Mouse (Mus musculus) MEL (cell line): Measurements from ENCODE around the gene Ggct. TPM values are rescaled to one million over a fixed set of nuclear protein-coding genes. Genes with fewer than 3 reads are reported as not detected.

Experiments used
- DNase-seq: peaks from one replicate; pipeline ENCODE4 v3.0.0; 2011; ENCODE audit warnings: low read depth, low spot score
- H3K27ac ChIP-seq: 2 replicates; pipeline ENCODE4 v1.5.1; 2012; ENCODE audit warnings: low read depth, mild to moderate bottlenecking, control low read depth, low read length, moderate library complexity; ENCODE audit not compliant: control insufficient read depth
- H3K27me3 ChIP-seq, 2 experiments: fragments of 150-350 bp in 1 of 2; sonication (generic) in 1 of 2; 2 replicates each; pipeline ENCODE4 v1.6.1; 2012; ENCODE audit warnings: low read length in 2 of 2, mild to moderate bottlenecking in 2 of 2, improper control_type of control experiment in 1 of 2, moderate library complexity in 1 of 2; ENCODE audit not compliant: insufficient read depth in 2 of 2, control insufficient read depth in 1 of 2
- H3K36me3 ChIP-seq, 2 experiments: 2 replicates each; pipeline ENCODE4 v1.6.1; 2012 to 2014; ENCODE audit warnings: low read length in 2 of 2, improper control_type of control experiment in 1 of 2, inconsistent platforms in 1 of 2, mild to moderate bottlenecking in 1 of 2; ENCODE audit not compliant: insufficient read depth in 2 of 2, control insufficient read depth in 1 of 2
- H3K4me1 ChIP-seq, 2 experiments: fragments of 150-350 bp in 1 of 2; sonication (generic) in 1 of 2; 2 replicates each; pipeline ENCODE4 v1.6.1; 2012; ENCODE audit warnings: low read length in 2 of 2, improper control_type of control experiment in 1 of 2, mild to moderate bottlenecking in 1 of 2; ENCODE audit not compliant: insufficient read depth in 2 of 2, control insufficient read depth in 1 of 2
- H3K4me3 ChIP-seq, 2 experiments: fragments of 150-350 bp in 1 of 2; sonication (generic) in 1 of 2; 2 replicates each; pipeline ENCODE4 v1.5.1; 2012; ENCODE audit warnings: low read depth in 2 of 2, low read length in 2 of 2, mild to moderate bottlenecking in 2 of 2, moderate library complexity in 2 of 2, control low read depth in 1 of 2, improper control_type of control experiment in 1 of 2; ENCODE audit not compliant: control insufficient read depth in 1 of 2, insufficient read depth in 1 of 2
- H3K79me2 ChIP-seq: 2 replicates; pipeline ENCODE4 v1.6.1; 2012; ENCODE audit warnings: mild to moderate bottlenecking, low read length, moderate library complexity; ENCODE audit not compliant: control insufficient read depth, poor library complexity, insufficient read depth
- H3K9ac ChIP-seq: 2 replicates; pipeline ENCODE4 v1.6.1; 2012; ENCODE audit warnings: low read depth, mild to moderate bottlenecking, control low read depth, low read length, moderate library complexity; ENCODE audit not compliant: control insufficient read depth, poor library complexity, severe bottlenecking
- H3K9me3 ChIP-seq: fragments of 150-350 bp; sonication (generic); replicated peaks from 2 replicates; pipeline ENCODE4 v1.6.1; 2012; ENCODE audit warnings: mild to moderate bottlenecking, low read length, improper control_type of control experiment, moderate library complexity; ENCODE audit not compliant: insufficient read depth
- CTCF ChIP-seq, 3 experiments: IDR thresholded peaks in 2 of 3; conservative IDR thresholded peaks in 1 of 3; 2 replicates each; pipeline ENCODE4 v1.5.1; 2011 to 2012; ENCODE audit warnings: low read length in 3 of 3, low read depth in 2 of 3, mild to moderate bottlenecking in 2 of 3, improper control_type of control experiment in 1 of 3, inconsistent platforms in 1 of 3, mixed read lengths in 1 of 3, moderate library complexity in 1 of 3; ENCODE audit not compliant: control insufficient read depth in 1 of 3, insufficient read depth in 1 of 3, poor library complexity in 1 of 3, severe bottlenecking in 1 of 3
- E2F4 ChIP-seq: IDR thresholded peaks from 2 replicates; pipeline ENCODE4 v1.6.1; 2011; ENCODE audit warnings: low read depth, low read length, improper control_type of control experiment, borderline replicate concordance
- EP300 ChIP-seq, 2 experiments: IDR thresholded peaks; 2 replicates each; pipeline ENCODE4 v1.6.1; 2011; ENCODE audit warnings: improper control_type of control experiment in 2 of 2, low read length in 2 of 2, low read depth in 1 of 2, mild to moderate bottlenecking in 1 of 2
- ETS1 ChIP-seq: IDR thresholded peaks from 2 replicates; pipeline ENCODE4 v1.6.1; 2012; ENCODE audit warnings: low read depth, mild to moderate bottlenecking, inconsistent platforms, low read length, improper control_type of control experiment, moderate library complexity
- GATA1 ChIP-seq: IDR thresholded peaks from 2 replicates; pipeline ENCODE4 v1.6.1; 2011; ENCODE audit warnings: low read depth, low read length, improper control_type of control experiment
- KAT2A ChIP-seq: conservative IDR thresholded peaks from 2 replicates; pipeline ENCODE4 v1.6.1; 2012; ENCODE audit warnings: low read depth, low read length, improper control_type of control experiment, inconsistent platforms
- MAFK ChIP-seq: IDR thresholded peaks from 2 replicates; pipeline ENCODE4 v1.6.1; 2011; ENCODE audit warnings: low read depth, mild to moderate bottlenecking, low read length, improper control_type of control experiment, borderline replicate concordance
- MEF2A ChIP-seq: IDR thresholded peaks from 2 replicates; pipeline ENCODE4 v1.6.1; 2014; ENCODE audit warnings: low read depth, mild to moderate bottlenecking, inconsistent platforms, low read length, improper control_type of control experiment; ENCODE audit not compliant: poor library complexity, insufficient replicate concordance, severe bottlenecking; ENCODE audit errors: extremely low read depth
- MYC ChIP-seq: IDR thresholded peaks from 2 replicates; pipeline ENCODE4 v1.6.1; 2011; ENCODE audit warnings: low read depth, mild to moderate bottlenecking, low read length, improper control_type of control experiment, moderate library complexity
- NRF1 ChIP-seq: IDR thresholded peaks from 2 replicates; pipeline ENCODE4 v1.6.1; 2014; ENCODE audit warnings: low read depth, mild to moderate bottlenecking, inconsistent platforms, low read length, improper control_type of control experiment, moderate library complexity; ENCODE audit not compliant: poor library complexity, insufficient read depth, severe bottlenecking
- POLR2A ChIP-seq, 2 experiments: IDR thresholded peaks; 2 replicates each; pipeline ENCODE4 v1.6.1; 2011 to 2012; ENCODE audit warnings: low read length in 2 of 2, mild to moderate bottlenecking in 2 of 2, control low read depth in 1 of 2, improper control_type of control experiment in 1 of 2, low read depth in 1 of 2, moderate library complexity in 1 of 2; ENCODE audit not compliant: control insufficient read depth in 1 of 2, insufficient read depth in 1 of 2, poor library complexity in 1 of 2
- RCOR1 ChIP-seq: IDR thresholded peaks from 2 replicates; pipeline ENCODE4 v1.6.1; 2012; ENCODE audit warnings: low read depth, mild to moderate bottlenecking, inconsistent platforms, low read length, improper control_type of control experiment
- SIN3A ChIP-seq: IDR thresholded peaks from 2 replicates; pipeline ENCODE4 v1.6.1; 2012; ENCODE audit warnings: low read length, improper control_type of control experiment, inconsistent platforms
- TAL1 ChIP-seq: IDR thresholded peaks from 2 replicates; pipeline ENCODE4 v1.6.1; 2012; ENCODE audit warnings: mild to moderate bottlenecking, inconsistent platforms, low read length, moderate library complexity, mixed read lengths
- TBP ChIP-seq: IDR thresholded peaks from 2 replicates; pipeline ENCODE4 v1.8.0; 2011; ENCODE audit warnings: low read depth, low read length, improper control_type of control experiment
- TCF12 ChIP-seq: IDR thresholded peaks from 2 replicates; pipeline ENCODE4 v1.6.1; 2014; ENCODE audit warnings: low read depth, mild to moderate bottlenecking, inconsistent platforms, low read length, improper control_type of control experiment, moderate library complexity
- ZC3H11A ChIP-seq: IDR thresholded peaks from 2 replicates; pipeline ENCODE4 v1.6.1; 2012; ENCODE audit warnings: low read depth, mild to moderate bottlenecking, inconsistent platforms, low read length, improper control_type of control experiment
- polyA plus RNA-seq, 2 experiments: library from polyadenylated mRNA; stranded (reverse) in 1 of 2; unstranded in 1 of 2; fragments of >175 nt in 1 of 2; fragments of >200 nt in 1 of 2; gene quantifications; 2 replicates each; pipeline versions ENCODE4 v1.2.1 to v1.2.4; 2012; ENCODE audit warnings: low replicate concordance in 2 of 2, low read depth in 1 of 2; ENCODE audit not compliant: insufficient read length in 2 of 2, insufficient read depth in 1 of 2, missing spikeins in 1 of 2
- total RNA-seq: library from RNA; depleted of rRNA; stranded (reverse); fragments of 300-350 nt; gene quantifications from 2 replicates; pipeline ENCODE4 v1.2.3, GENCODE M21; 2012

Ggct gene
- total and polyA plus RNA-seq, 3 experiments = 23.7 to 41.6 TPM; not detected in 1

DNA sequence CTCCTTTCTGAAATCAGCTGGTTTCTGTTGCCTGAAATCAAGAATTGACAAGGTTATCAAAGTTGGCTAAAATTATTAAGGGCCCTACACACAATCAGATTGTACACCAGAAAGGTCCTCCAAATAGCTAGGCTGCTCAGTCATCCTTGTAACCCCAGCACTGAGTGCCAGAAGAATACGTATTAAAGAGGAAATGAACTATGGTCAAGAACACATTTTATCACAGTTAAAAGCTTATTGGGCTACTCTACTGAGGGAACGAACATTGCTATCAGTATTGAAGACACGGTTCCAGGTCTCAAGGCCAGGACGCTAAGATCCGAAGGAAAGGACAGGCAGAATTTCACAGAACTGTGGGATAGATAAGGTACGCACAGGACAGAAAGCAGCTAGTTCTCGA, 609 bp downstream of the Ggct start:
- peaks cover 0 to 16% of the 10 kb centered on the region in 2 experiments; a peak in 3 of 4 replicates for H3K4me1 ChIP-seq
- no peak for TF ChIP-seq CTCF (IDR thresholded peaks at IDR 0.05 in 2 of 3, conservative IDR thresholded peaks at IDR 0.05 in 1 of 3; ENCODE audit: control insufficient read depth in 1 of 3, insufficient read depth in 1 of 3, low read depth in 2 of 3, low read length in 3 of 3, poor library complexity in 1 of 3, severe bottlenecking in 1 of 3)
- no peak for TF ChIP-seq MYC
- no peak for TF ChIP-seq ZC3H11A
- peak; percentile 37; the same call in 1 of the 2 replicates for TF ChIP-seq GATA1
- TF ChIP-seq, all 39 proteins: peak for 1
- Histone ChIP-seq H3K27ac (peak overlapping the region; percentile 42; the same call in 1 of the 2 replicates), H3K9ac (peak overlapping the region; percentile 68), H3K27me3 (no peaks in the 10 kb centered on the region; a peak in 1 of 4 replicates), H3K79me2 (peaks cover 2% of the 10 kb centered on the region), H3K36me3 (peaks cover 0 to 16% of the 10 kb centered on the region in 2 experiments; a peak in 2 of 4 replicates), H3K9me3 (no peaks in the 10 kb centered on the region), H3K4me3 (peak overlapping the region; percentile 62 to 81)
- peak; percentile 67 for DNase-seq

DNA sequence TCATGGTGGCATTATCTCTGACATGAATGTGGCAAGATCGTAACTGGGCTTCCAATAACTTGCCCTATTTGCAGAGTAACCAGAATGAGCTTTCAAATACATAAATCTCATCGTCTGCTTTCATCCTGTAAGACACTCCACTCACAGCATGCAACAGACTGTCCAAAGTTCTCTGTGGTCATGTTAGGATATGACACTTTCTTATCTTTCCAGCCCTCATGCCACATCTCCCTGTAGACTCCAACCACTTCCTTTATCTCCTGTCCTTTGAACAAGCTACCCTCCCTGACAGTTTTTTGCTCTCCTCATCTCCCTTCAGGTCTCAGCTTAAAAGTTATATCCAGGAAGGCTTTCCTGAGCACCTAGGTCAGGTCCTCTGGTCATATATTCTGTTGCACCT, 1.6 kb downstream of the Ggct start:
- H3K36me3 ChIP-seq = peaks cover 0 to 16% of the 10 kb centered on the region in 2 experiments; a peak in 2 of 4 replicates
- H3K9ac ChIP-seq = no peak overlapping the region; the same call in 1 of the 2 replicates
- H3K27ac ChIP-seq = peak overlapping the region; percentile 49
- peaks cover 0 to 16% of the 10 kb centered on the region in 2 experiments; a peak in 3 of 4 replicates for H3K4me1 ChIP-seq
- no peaks in the 10 kb centered on the region; a peak in 1 of 4 replicates for H3K27me3 ChIP-seq
- H3K4me3 ChIP-seq = no peak overlapping the region
- TF ChIP-seq TCF12 (peak; percentile 59; the same call in 1 of the 2 replicates), GATA1 (peak; percentile 92), RCOR1 (peak; percentile 77), TBP (peak; percentile 33; the same call in 1 of the 2 replicates), ETS1 (peak; percentile 55; the same call in 1 of the 2 replicates), MEF2A (no peak), NRF1 (no peak), EP300 (IDR thresholded peaks at IDR 0.05; ENCODE audit: low read depth in 1 of 2, low read length in 2 of 2) (peak; percentile 82 to 86), TAL1 (peak; percentile 85), POLR2A (IDR thresholded peaks at IDR 0.05; ENCODE audit: control insufficient read depth in 1 of 2, insufficient read depth in 1 of 2, low read depth in 1 of 2, low read length in 2 of 2, poor library complexity in 1 of 2) (peak in 1 of 2 experiments; percentile 37; a peak in 1 of 4 replicates)
- peak; percentile 78 for DNase-seq
- H3K79me2 ChIP-seq = peaks cover 2% of the 10 kb centered on the region
- H3K9me3 ChIP-seq = no peaks in the 10 kb centered on the region

GRCm38 (mm10) chr6:54988141-54988540, 4.6 kb downstream of the Ggct start:
- peaks cover 0 to 13% of the 10 kb centered on the region in 2 experiments; a peak in 3 of 4 replicates for H3K4me1 ChIP-seq
- no peaks in the 10 kb centered on the region for H3K27me3 ChIP-seq
- H3K9ac ChIP-seq = no peak overlapping the region
- TF ChIP-seq MAFK = no peak
- TF ChIP-seq MYC = no peak
- no peak for TF ChIP-seq E2F4
- TF ChIP-seq TAL1 = no peak
- TF ChIP-seq KAT2A = no peak
- no peak for TF ChIP-seq SIN3A
- TF ChIP-seq GATA1 = no peak
- H3K36me3 ChIP-seq = peaks cover 0 to 12% of the 10 kb centered on the region in 2 experiments; a peak in 3 of 4 replicates
- H3K4me3 ChIP-seq = no peak overlapping the region
- DNase-seq = no peak
- H3K79me2 ChIP-seq = peaks cover 2% of the 10 kb centered on the region
- no peaks in the 10 kb centered on the region for H3K9me3 ChIP-seq
- no peak overlapping the region for H3K27ac ChIP-seq
